Comparison of ENCODE assay signal across 27 mouse cellular contexts in the genomic region with DNA sequence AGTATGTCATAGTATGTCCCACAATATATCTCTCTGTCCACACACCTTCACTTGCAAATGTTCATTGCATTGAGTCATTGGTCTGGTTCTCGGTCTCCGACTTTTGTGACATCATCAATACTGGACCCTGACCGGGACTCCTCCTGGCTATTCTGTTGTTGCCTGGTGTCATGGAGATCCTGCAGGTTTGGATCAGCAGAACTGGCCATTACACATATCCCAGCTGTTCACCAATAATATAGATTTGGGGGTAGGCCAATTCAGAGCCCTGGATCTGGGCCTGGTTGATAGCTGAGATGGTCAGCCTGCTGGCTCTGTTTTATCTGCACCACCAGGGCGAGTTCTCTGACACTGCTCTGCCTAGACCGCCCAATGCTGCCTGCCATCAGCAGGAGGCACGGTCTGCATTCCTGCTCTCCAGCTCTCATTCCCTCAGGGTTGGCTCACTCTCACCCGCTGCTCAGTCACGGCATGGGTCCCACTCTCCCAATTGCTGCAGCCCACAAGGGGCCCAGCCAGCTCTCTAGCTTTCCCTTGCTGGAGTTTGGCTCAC.
DNase-seq lines count a peak whose midpoint lies in the region; ATAC-seq lines count a peak whose summit lies in the region.
"Had no signal": no experiment of that assay in that cellular context is flagged by ENCODE, and none has a peak within 500 bp of the region (broad histone marks: within the 10 kb centered on the region; RNA-seq: fewer than 3 reads in every experiment).

No protein-coding gene starts in this region.

- ATAC-seq in embryonic facial prominence, embryonic 12.5 days (ENCODE audit: insufficient number of reproducible peaks, insufficient read depth, low FRiP score, low TSS enrichment): peak; percentile 28; the same call in 1 of the 2 replicates
- ATAC-seq in liver, embryonic 13.5 days (ENCODE audit: low read depth): peak; percentile 29; the same call in 1 of the 2 replicates
- ATAC-seq in liver, embryonic 11.5 days (replicated peaks; ENCODE audit: low FRiP score): no peak
- peak; percentile 86 for ATAC-seq in lung, embryonic 16.5 days (ENCODE audit: low read depth)
- ATAC-seq: forebrain, embryonic 13.5 days; hindbrain, embryonic 16.5 days; midbrain, embryonic 16.5 days; Patski had no signal

- no peak overlapping the region for H3K4me2 ChIP-seq in embryonic facial prominence, embryonic 12.5 days (replicated peaks)
- no peak overlapping the region for H3K4me2 ChIP-seq in liver, embryonic 13.5 days
- H3K4me2 ChIP-seq in liver, embryonic 11.5 days: no peak overlapping the region
- no peak overlapping the region for H3K4me2 ChIP-seq in lung, embryonic 16.5 days (ENCODE audit: low read depth, low read length)
- H3K4me2 ChIP-seq: forebrain, embryonic 13.5 days; heart, embryonic 11.5 days; limb, embryonic 13.5 days; liver, embryonic 15.5 days; neural tube, embryonic 12.5 days had no signal

- no peaks in the 10 kb centered on the region for H3K4me1 ChIP-seq in embryonic facial prominence, embryonic 12.5 days
- peaks cover 4% of the 10 kb centered on the region for H3K4me1 ChIP-seq in embryonic facial prominence, embryonic 10.5 days
- H3K4me1 ChIP-seq in liver, embryonic 13.5 days (replicated peaks): no peaks in the 10 kb centered on the region
- no peaks in the 10 kb centered on the region for H3K4me1 ChIP-seq in liver, embryonic 11.5 days (replicated peaks; ENCODE audit: control insufficient read depth, insufficient read depth, low read length)
- peaks cover 4% of the 10 kb centered on the region for H3K4me1 ChIP-seq in lung, embryonic 16.5 days (replicated peaks; ENCODE audit: control insufficient read depth, insufficient read depth, low read length)
- H3K4me1 ChIP-seq: forebrain, embryonic 13.5 days; limb, embryonic 13.5 days; liver, embryonic 15.5 days; neural tube, embryonic 12.5 days had no signal

- no peak for DNase-seq in embryonic facial prominence, embryonic 10.5 days (ENCODE audit: low spot score)
- DNase-seq in liver, embryonic 13.5 days: no peak
- no peak for DNase-seq in liver, embryonic 11.5 days (ENCODE audit: low spot score)
- DNase-seq in lung, postnatal 10 days: no peak
- DNase-seq in frontal cortex, postnatal 25 days (ENCODE audit: low spot score in 2 of 2): no peak
- DNase-seq: adrenal gland, postnatal 36 days; cerebellum, adult 18-20 months; cerebellum, postnatal 14 days; gastrocnemius, postnatal 14 days; kidney, adult 18-20 months; kidney, postnatal 4 days; right cerebral cortex, adult 18-20 months; spleen, adult 18-20 months; thymus, postnatal 14 days had no signal

- 79% methylated on average over 8 of the region's 8 CpGs for WGBS in embryonic facial prominence, embryonic 12.5 days
- WGBS in embryonic facial prominence, embryonic 10.5 days: 82% methylated on average over 8 of the region's 8 CpGs
- 65% methylated on average over 8 of the region's 8 CpGs for WGBS in liver, embryonic 13.5 days (ENCODE audit: insufficient replicate concordance)
- 85% methylated on average over 8 of the region's 8 CpGs for WGBS in liver, embryonic 11.5 days
- 66% methylated on average over 8 of the region's 8 CpGs for WGBS in lung, embryonic 16.5 days

- no peak overlapping the region for H3K9ac ChIP-seq in embryonic facial prominence, embryonic 12.5 days
- no peak overlapping the region for H3K9ac ChIP-seq in liver, embryonic 13.5 days
- no peak overlapping the region for H3K9ac ChIP-seq in liver, embryonic 11.5 days (ENCODE audit: low read depth, low read length)
- no peak overlapping the region for H3K9ac ChIP-seq in lung, embryonic 16.5 days (ENCODE audit: low read length)
- H3K9ac ChIP-seq: forebrain, embryonic 13.5 days; limb, embryonic 13.5 days; liver, embryonic 15.5 days; neural tube, embryonic 12.5 days had no signal

- no peaks in the 10 kb centered on the region for H3K9me3 ChIP-seq in embryonic facial prominence, embryonic 12.5 days
- H3K9me3 ChIP-seq in embryonic facial prominence, embryonic 10.5 days: no peaks in the 10 kb centered on the region
- H3K9me3 ChIP-seq in liver, embryonic 13.5 days (replicated peaks): no peaks in the 10 kb centered on the region
- no peaks in the 10 kb centered on the region for H3K9me3 ChIP-seq in liver, embryonic 11.5 days (ENCODE audit: control insufficient read depth, low read length)
- H3K9me3 ChIP-seq in lung, embryonic 16.5 days (ENCODE audit: control insufficient read depth, low read length): no peaks in the 10 kb centered on the region
- H3K9me3 ChIP-seq: forebrain, embryonic 13.5 days; limb, embryonic 13.5 days; liver, embryonic 15.5 days; midbrain, embryonic 10.5 days; neural tube, embryonic 12.5 days had no signal

- H3K27ac ChIP-seq in embryonic facial prominence, embryonic 12.5 days: no peak overlapping the region
- no peak overlapping the region for H3K27ac ChIP-seq in embryonic facial prominence, embryonic 10.5 days (replicated peaks)
- no peak overlapping the region for H3K27ac ChIP-seq in liver, embryonic 13.5 days
- H3K27ac ChIP-seq in liver, embryonic 11.5 days (ENCODE audit: low read depth, low read length): no peak overlapping the region
- H3K27ac ChIP-seq in lung, embryonic 16.5 days (ENCODE audit: low read length): no peak overlapping the region
- H3K27ac ChIP-seq: forebrain, embryonic 13.5 days; kidney, postnatal 0 days; limb, embryonic 13.5 days; liver, embryonic 15.5 days; midbrain, embryonic 10.5 days; neural tube, embryonic 12.5 days had no signal

- no peaks in the 10 kb centered on the region for H3K27me3 ChIP-seq in embryonic facial prominence, embryonic 12.5 days
- no peaks in the 10 kb centered on the region for H3K27me3 ChIP-seq in embryonic facial prominence, embryonic 10.5 days (replicated peaks; ENCODE audit: low read depth, poor library complexity, severe bottlenecking)
- H3K27me3 ChIP-seq in liver, embryonic 13.5 days: no peaks in the 10 kb centered on the region
- no peaks in the 10 kb centered on the region for H3K27me3 ChIP-seq in liver, embryonic 11.5 days (replicated peaks; ENCODE audit: control insufficient read depth, insufficient read depth, low read length)
- H3K27me3 ChIP-seq in lung, embryonic 16.5 days (ENCODE audit: control insufficient read depth, insufficient read depth, low read depth, low read length): no peaks in the 10 kb centered on the region
- H3K27me3 ChIP-seq: forebrain, embryonic 13.5 days; limb, embryonic 13.5 days; liver, embryonic 15.5 days; neural tube, embryonic 12.5 days had no signal

- no peaks in the 10 kb centered on the region for H3K36me3 ChIP-seq in embryonic facial prominence, embryonic 12.5 days
- no peaks in the 10 kb centered on the region for H3K36me3 ChIP-seq in embryonic facial prominence, embryonic 10.5 days (replicated peaks)
- no peaks in the 10 kb centered on the region for H3K36me3 ChIP-seq in liver, embryonic 13.5 days
- no peaks in the 10 kb centered on the region for H3K36me3 ChIP-seq in liver, embryonic 11.5 days (ENCODE audit: control insufficient read depth, insufficient read depth, low read length)
- no peaks in the 10 kb centered on the region for H3K36me3 ChIP-seq in lung, embryonic 16.5 days (ENCODE audit: control insufficient read depth, insufficient read depth, low read length)
- H3K36me3 ChIP-seq: limb, embryonic 13.5 days; liver, embryonic 15.5 days; midbrain, embryonic 10.5 days; neural tube, embryonic 12.5 days had no signal

- no peak overlapping the region for H3K4me3 ChIP-seq in embryonic facial prominence, embryonic 12.5 days
- H3K4me3 ChIP-seq in embryonic facial prominence, embryonic 10.5 days: no peak overlapping the region
- H3K4me3 ChIP-seq in liver, embryonic 13.5 days (replicated peaks): no peak overlapping the region
- H3K4me3 ChIP-seq in liver, embryonic 11.5 days (ENCODE audit: low read depth, low read length): no peak overlapping the region
- H3K4me3 ChIP-seq in lung, embryonic 16.5 days (ENCODE audit: low read length): no peak overlapping the region
- H3K4me3 ChIP-seq: forebrain, embryonic 13.5 days; limb, embryonic 13.5 days; liver, embryonic 15.5 days; midbrain, embryonic 10.5 days; myocyte; neural tube, embryonic 12.5 days had no signal
